Mouse (Mus musculus): ENCODE measurements around the gene Fbxo17.

- no peak for TF ChIP-seq POLR2A (IDR thresholded peaks at IDR 0.05; ENCODE audit: extremely low read depth, insufficient read depth, low read length)
- no peak for TF ChIP-seq CTCF (IDR thresholded peaks at IDR 0.05; ENCODE audit: low read depth, low read length)
Measured at GRCm38 (mm10) chr7:28773163-28773562, 56.6 kb downstream of the Fbxo17 start.
